Mouse (Mus musculus) liver, adult 2 months (tissue): ENCODE results near the gene Sim1.

ENCODE experiments used
- CTCF ChIP-seq: fragments of 200-500 bp; IDR thresholded peaks from 2 replicates; pipeline ENCODE4 v1.5.1; 2011; ENCODE audit warnings: low read depth, low read length, control low read depth
- POLR2A ChIP-seq: fragments of 200-500 bp; IDR thresholded peaks from 2 replicates; pipeline ENCODE4 v1.6.1; 2011; ENCODE audit warnings: low read length, control low read depth; ENCODE audit not compliant: insufficient read depth; ENCODE audit errors: extremely low read depth

GRCm38 (mm10) chr10:50903846-50904763 is 9.6 kb downstream of the Sim1 start:
- no peak for TF ChIP-seq POLR2A
- TF ChIP-seq CTCF = no peak
